Mouse (Mus musculus) liver, adult 2 months (tissue): Measurements from ENCODE around the gene Fis1. TPM values are rescaled to one million over a fixed set of nuclear protein-coding genes. Genes with fewer than 3 reads are reported as not detected.
A peak's percentile ranks its signal among the peaks of the same experiment; 100 is the strongest.

ENCODE experiments used
- DNase-seq: peaks from one replicate; pipeline ENCODE4 v3.0.0-alpha.2; 2011; ENCODE audit warnings: low read depth, low spot score; ENCODE audit errors: extremely low read depth
- H3K27ac ChIP-seq: fragments of 200-500 bp; replicated peaks from 2 replicates; pipeline ENCODE4 v1.5.1; 2012; ENCODE audit warnings: low read depth, mild to moderate bottlenecking, control low read depth, inconsistent platforms, low read length; ENCODE audit not compliant: insufficient read depth
- H3K27me3 ChIP-seq: fragments of 200-500 bp; 2 replicates; pipeline ENCODE4 v1.6.1; 2012; ENCODE audit warnings: mild to moderate bottlenecking, moderate library complexity, low read length, inconsistent platforms; ENCODE audit not compliant: control insufficient read depth, insufficient read depth
- H3K36me3 ChIP-seq: fragments of 200-500 bp; 2 replicates; pipeline ENCODE4 v1.6.1; 2012; ENCODE audit warnings: low read length, inconsistent platforms; ENCODE audit not compliant: control insufficient read depth, insufficient read depth
- H3K4me1 ChIP-seq: fragments of 200-500 bp; 2 replicates; pipeline ENCODE4 v1.6.1; 2011; ENCODE audit warnings: low read length; ENCODE audit not compliant: control insufficient read depth, insufficient read depth
- H3K4me3 ChIP-seq: fragments of 200-500 bp; 2 replicates; pipeline ENCODE4 v1.5.1; 2011; ENCODE audit warnings: low read depth, mild to moderate bottlenecking, control low read depth, low read length, moderate library complexity; ENCODE audit not compliant: insufficient read depth
- H3K79me2 ChIP-seq: fragments of 200-500 bp; 2 replicates; pipeline ENCODE4 v1.6.1; 2012; ENCODE audit warnings: inconsistent platforms, mild to moderate bottlenecking, low read length, moderate library complexity; ENCODE audit not compliant: control insufficient read depth, insufficient read depth
- H3K9ac ChIP-seq: fragments of 200-500 bp; 2 replicates; pipeline ENCODE4 v1.6.1; 2012; ENCODE audit warnings: low read depth, mild to moderate bottlenecking, control low read depth, inconsistent platforms, low read length
- CTCF ChIP-seq: fragments of 200-500 bp; IDR thresholded peaks from 2 replicates; pipeline ENCODE4 v1.5.1; 2011; ENCODE audit warnings: low read depth, low read length, control low read depth
- POLR2A ChIP-seq: fragments of 200-500 bp; IDR thresholded peaks from 2 replicates; pipeline ENCODE4 v1.6.1; 2011; ENCODE audit warnings: low read length, control low read depth; ENCODE audit not compliant: insufficient read depth; ENCODE audit errors: extremely low read depth
- WGBS: fragments of 180-500 bp; shearing (Covaris S2); methylation state at CpG from one replicate; pipeline ENCODE4 v1.1.7; 2018; 5-methylcytosine and 5-hydroxymethylcytosine counted together
- polyA plus RNA-seq: library from polyadenylated mRNA; depleted of rRNA; stranded (reverse); fragments of >200 nt; gene quantifications from 2 replicates; pipeline ENCODE4 v1.2.3, GENCODE M21; 2012
- total RNA-seq: library from RNA; depleted of rRNA; stranded (reverse); fragments of >200 nt; gene quantifications from 2 replicates; pipeline ENCODE4 v1.2.3, GENCODE M21; 2014

The Fis1 gene
- total and polyA plus RNA-seq, 2 experiments: 112 to 115 TPM

GRCm38 (mm10) chr5:136929073-136929472, 24.0 kb upstream of the Fis1 start:
- WGBS: 26% methylated on average over 4 of the region's 4 CpGs
- no peak for TF ChIP-seq POLR2A
- TF ChIP-seq CTCF: peak; percentile 68
- no peaks in the 10 kb centered on the region for H3K27me3 ChIP-seq
- H3K4me3 ChIP-seq: no peak overlapping the region
- H3K27ac ChIP-seq: no peak overlapping the region
- no peak overlapping the region for H3K9ac ChIP-seq
- DNase-seq: peak; percentile 61
- no peaks in the 10 kb centered on the region for H3K79me2 ChIP-seq
- H3K4me1 ChIP-seq: no peaks in the 10 kb centered on the region
- no peaks in the 10 kb centered on the region for H3K36me3 ChIP-seq

DNA sequence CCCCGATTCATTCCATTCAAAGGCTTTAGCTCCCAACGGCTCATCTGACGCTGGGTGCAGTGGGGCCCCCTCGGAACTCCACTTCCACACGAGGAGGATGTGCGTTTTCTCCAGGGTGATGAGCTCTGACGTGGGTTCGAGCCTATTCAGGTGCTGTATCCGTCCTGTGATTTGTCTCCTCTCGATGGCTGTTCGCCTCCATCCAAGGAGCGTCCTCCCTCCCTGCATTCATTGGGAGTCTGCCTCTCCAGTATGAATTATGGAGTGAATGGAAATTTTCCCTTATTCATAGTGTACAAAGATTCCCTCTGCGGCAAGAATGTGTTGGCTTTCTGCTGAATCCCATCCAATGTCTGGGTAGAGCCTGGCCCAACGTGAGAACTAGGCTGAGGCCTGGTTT, 21.2 kb upstream of the Fis1 start:
- Histone ChIP-seq H3K4me3 (no peak overlapping the region), H3K27ac (no peak overlapping the region), H3K4me1 (no peaks in the 10 kb centered on the region), H3K36me3 (no peaks in the 10 kb centered on the region), H3K27me3 (no peaks in the 10 kb centered on the region), H3K9ac (no peak overlapping the region), H3K79me2 (no peaks in the 10 kb centered on the region)
- TF ChIP-seq POLR2A (no peak), CTCF (no peak)
- no peak for DNase-seq
- 92% methylated on average over 14 of the region's 14 CpGs for WGBS

DNA sequence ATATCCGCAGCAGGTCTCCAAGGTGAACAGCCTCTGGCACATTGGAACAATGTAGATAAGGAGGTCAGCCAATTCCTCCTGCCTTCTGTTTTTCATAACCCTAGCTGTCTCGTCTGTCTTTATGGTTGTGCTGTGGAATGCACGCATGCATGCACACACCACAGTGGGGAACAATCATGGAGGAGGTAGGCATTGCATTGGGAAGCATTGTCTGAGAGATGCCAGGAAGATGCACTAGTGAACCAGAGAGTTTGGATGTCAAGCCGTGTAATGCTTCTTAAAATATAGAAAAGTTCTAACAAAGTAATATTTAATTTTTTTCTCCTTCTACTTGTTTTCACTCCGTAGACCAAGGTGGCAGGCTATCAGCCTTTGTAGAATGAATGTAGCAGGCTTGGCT, 20.1 kb upstream of the Fis1 start:
- Histone ChIP-seq H3K4me1 (no peaks in the 10 kb centered on the region), H3K27me3 (no peaks in the 10 kb centered on the region), H3K27ac (no peak overlapping the region), H3K79me2 (no peaks in the 10 kb centered on the region), H3K36me3 (no peaks in the 10 kb centered on the region), H3K9ac (no peak overlapping the region), H3K4me3 (no peak overlapping the region)
- no peak for TF ChIP-seq CTCF
- no peak for TF ChIP-seq POLR2A
- peak; percentile 28 for DNase-seq
- 80% methylated on average over 5 of the region's 5 CpGs for WGBS

- no peaks in the 10 kb centered on the region for H3K36me3 ChIP-seq
- TF ChIP-seq CTCF: no peak
- no peak for TF ChIP-seq POLR2A
- H3K4me1 ChIP-seq: no peaks in the 10 kb centered on the region
- 92% methylated on average over 6 of the region's 6 CpGs for WGBS
- no peak overlapping the region for H3K27ac ChIP-seq
- no peak overlapping the region for H3K9ac ChIP-seq
- no peak overlapping the region for H3K4me3 ChIP-seq
- H3K27me3 ChIP-seq: no peaks in the 10 kb centered on the region
- no peaks in the 10 kb centered on the region for H3K79me2 ChIP-seq
- no peak for DNase-seq
These were observed 19.1 kb upstream of the Fis1 start for GRCm38 (mm10) chr5:136933930-136934329.

GRCm38 (mm10) chr5:136935905-136936695, 17.0 kb upstream of the Fis1 start:
- WGBS: 60% methylated on average over 7 of the region's 7 CpGs

GRCm38 (mm10) chr5:136936750-136937149, 16.3 kb upstream of the Fis1 start:
- no peaks in the 10 kb centered on the region for H3K27me3 ChIP-seq
- no peaks in the 10 kb centered on the region for H3K79me2 ChIP-seq
- H3K27ac ChIP-seq: no peak overlapping the region
- no peak for DNase-seq
- TF ChIP-seq CTCF (no peak), POLR2A (no peak)
- H3K36me3 ChIP-seq: no peaks in the 10 kb centered on the region
- H3K9ac ChIP-seq: no peak overlapping the region
- no peak overlapping the region for H3K4me3 ChIP-seq
- 73% methylated on average over 6 of the region's 6 CpGs for WGBS
- H3K4me1 ChIP-seq: no peaks in the 10 kb centered on the region

More at GRCm38 (mm10) chr5:136935905-136936695, 17.0 kb upstream of the Fis1 start:
- no peak overlapping the region for H3K4me3 ChIP-seq
- H3K27ac ChIP-seq: no peak overlapping the region
- no peaks in the 10 kb centered on the region for H3K4me1 ChIP-seq
- no peak for DNase-seq
- H3K36me3 ChIP-seq: no peaks in the 10 kb centered on the region
- TF ChIP-seq POLR2A (no peak), CTCF (peak; percentile 53; the same call in 1 of the 2 replicates)
- no peaks in the 10 kb centered on the region for H3K79me2 ChIP-seq
- no peaks in the 10 kb centered on the region for H3K27me3 ChIP-seq
- no peak overlapping the region for H3K9ac ChIP-seq
